Mouse (Mus musculus): ENCODE results near the gene Ap3b1. TPM values are rescaled to one million over a fixed set of nuclear protein-coding genes. Genes with fewer than 3 reads are reported as not detected.

Gene Ap3b1
- total RNA-seq, 2 experiments from 2014 or later: 22.5 to 23.6 TPM

GRCm38 (mm10) chr13:94533516-94533915, 174.8 kb downstream of the Ap3b1 start:
- H3K4me3 ChIP-seq: no peak overlapping the region
- no peak for TF ChIP-seq CTCF (IDR thresholded peaks at IDR 0.05)
- intact Hi-C loops (cut with DNase I): no loop called here

GRCm38 (mm10) chr13:94537336-94537735, 178.6 kb downstream of the Ap3b1 start:
- no peak for TF ChIP-seq CTCF (IDR thresholded peaks at IDR 0.05)
- no peak overlapping the region for H3K27ac ChIP-seq
- H3K4me3 ChIP-seq: no peak overlapping the region
- no peak for DNase-seq
- intact Hi-C loops (cut with DNase I): no loop called here

More at GRCm38 (mm10) chr13:94533516-94533915, 174.8 kb downstream of the Ap3b1 start:
- no peak for DNase-seq
- H3K27ac ChIP-seq: no peak overlapping the region

- intact Hi-C loops (cut with DNase I): no loop called here
- no peak for DNase-seq
- TF ChIP-seq CTCF (IDR thresholded peaks at IDR 0.05): no peak
- no peak overlapping the region for H3K27ac ChIP-seq
- H3K4me3 ChIP-seq: no peak overlapping the region
Measured at GRCm38 (mm10) chr13:94539851-94540646, 181.3 kb downstream of the Ap3b1 start.

GRCm38 (mm10) chr13:94542061-94542460, 183.3 kb downstream of the Ap3b1 start:
- Histone ChIP-seq H3K4me3 (no peak overlapping the region), H3K27ac (no peak overlapping the region)
- intact Hi-C loops (cut with DNase I): no loop called here
- no peak for TF ChIP-seq CTCF (IDR thresholded peaks at IDR 0.05)
- DNase-seq: no peak

- H3K4me3 ChIP-seq: no peak overlapping the region
- intact Hi-C loops (cut with DNase I): no loop called here
- no peak overlapping the region for H3K27ac ChIP-seq
- no peak for TF ChIP-seq CTCF (IDR thresholded peaks at IDR 0.05)
- no peak for DNase-seq
Measured at GRCm38 (mm10) chr13:94544211-94544610, 185.5 kb downstream of the Ap3b1 start.

- intact Hi-C loops (cut with DNase I): no loop called here
- H3K27ac ChIP-seq: no peak overlapping the region
- no peak overlapping the region for H3K4me3 ChIP-seq
- no peak for DNase-seq
- TF ChIP-seq CTCF (IDR thresholded peaks at IDR 0.05): no peak
Measured at GRCm38 (mm10) chr13:94545739-94546138, 187.0 kb downstream of the Ap3b1 start.

GRCm38 (mm10) chr13:94546246-94546645, 187.5 kb downstream of the Ap3b1 start:
- H3K27ac ChIP-seq: no peak overlapping the region
- DNase-seq: no peak
- no peak overlapping the region for H3K4me3 ChIP-seq
- no peak for TF ChIP-seq CTCF (IDR thresholded peaks at IDR 0.05)
- intact Hi-C loops (cut with DNase I): no loop called here

GRCm38 (mm10) chr13:94549580-94549979, 190.8 kb downstream of the Ap3b1 start:
- DNase-seq: no peak
- TF ChIP-seq CTCF (IDR thresholded peaks at IDR 0.05): no peak
- Histone ChIP-seq H3K4me3 (no peak overlapping the region), H3K27ac (no peak overlapping the region)
- intact Hi-C loops (cut with DNase I): no loop called here

GRCm38 (mm10) chr13:94550037-94550436, 191.3 kb downstream of the Ap3b1 start:
- no peak overlapping the region for H3K4me3 ChIP-seq
- intact Hi-C loops (cut with DNase I): no loop called here

GRCm38 (mm10) chr13:94560011-94560410, 201.3 kb downstream of the Ap3b1 start:
- no peak overlapping the region for H3K27ac ChIP-seq
- peak; percentile 98; the same call in 1 of the 2 replicates for TF ChIP-seq CTCF (IDR thresholded peaks at IDR 0.05)
- intact Hi-C loops (cut with DNase I): loop anchor here (5.0 kb wide), 2 partner anchors 307 to 382 kb away; no protein-coding TSS in a partner anchor
- DNase-seq: peak; percentile 84
- no peak overlapping the region for H3K4me3 ChIP-seq

More at GRCm38 (mm10) chr13:94550037-94550436, 191.3 kb downstream of the Ap3b1 start:
- H3K27ac ChIP-seq: no peak overlapping the region
- no peak for DNase-seq
- no peak for TF ChIP-seq CTCF (IDR thresholded peaks at IDR 0.05)

GRCm38 (mm10) chr13:94560878-94561277, 202.1 kb downstream of the Ap3b1 start:
- H3K4me3 ChIP-seq: no peak overlapping the region
- intact Hi-C loops (cut with DNase I): loop anchor here (5.0 kb wide), 2 partner anchors 306 to 381 kb away; no protein-coding TSS in a partner anchor
- H3K27ac ChIP-seq: no peak overlapping the region
- TF ChIP-seq CTCF (IDR thresholded peaks at IDR 0.05): no peak
- no peak for DNase-seq

GRCm38 (mm10) chr13:94562652-94563339, 204.0 kb downstream of the Ap3b1 start:
- no peak overlapping the region for H3K27ac ChIP-seq
- no peak for TF ChIP-seq CTCF (IDR thresholded peaks at IDR 0.05)
- no peak for DNase-seq
- intact Hi-C loops (cut with DNase I): loop anchor here (5.0 kb wide), 2 partner anchors 305 to 380 kb away; no protein-coding TSS in a partner anchor
- no peak overlapping the region for H3K4me3 ChIP-seq

GRCm38 (mm10) chr13:94563836-94564235, 205.1 kb downstream of the Ap3b1 start:
- Histone ChIP-seq H3K4me3 (no peak overlapping the region), H3K27ac (no peak overlapping the region)
- no peak for DNase-seq
- intact Hi-C loops (cut with DNase I): loop anchor here (5.0 kb wide), 2 partner anchors 303 to 378 kb away; no protein-coding TSS in a partner anchor
- TF ChIP-seq CTCF (IDR thresholded peaks at IDR 0.05): no peak
